Mouse (Mus musculus) CH12.LX (cell line): ENCODE measurements around the gene Casp4.

Experiments
- BHLHE40 ChIP-seq: IDR thresholded peaks from 2 replicates; pipeline ENCODE4 v1.6.1; 2011; ENCODE audit warnings: mild to moderate bottlenecking, low read depth, low read length, improper control_type of control experiment
- CTCF ChIP-seq, 2 experiments: IDR thresholded peaks in 1 of 2; conservative IDR thresholded peaks in 1 of 2; 2 replicates each; pipeline ENCODE4 v1.5.1; 2011 to 2012; ENCODE audit warnings: low read depth in 2 of 2, low read length in 2 of 2, improper control_type of control experiment in 1 of 2, inconsistent platforms in 1 of 2, mild to moderate bottlenecking in 1 of 2, moderate library complexity in 1 of 2
- ETS1 ChIP-seq: conservative IDR thresholded peaks from 2 replicates; pipeline ENCODE4 v1.6.1; 2012; ENCODE audit warnings: low read depth, mild to moderate bottlenecking, inconsistent platforms, low read length, improper control_type of control experiment, moderate library complexity
- GABPA ChIP-seq: IDR thresholded peaks from 2 replicates; pipeline ENCODE4 v1.6.1; 2012; ENCODE audit warnings: low read depth, low read length, improper control_type of control experiment, inconsistent platforms; ENCODE audit not compliant: insufficient replicate concordance
- HCFC1 ChIP-seq: IDR thresholded peaks from 2 replicates; pipeline ENCODE4 v1.6.1; 2012; ENCODE audit warnings: low read depth, mild to moderate bottlenecking, inconsistent platforms, low read length, improper control_type of control experiment
- MAX ChIP-seq: IDR thresholded peaks from 2 replicates; pipeline ENCODE4 v1.6.1; 2011; ENCODE audit warnings: low read length, improper control_type of control experiment
- MEF2A ChIP-seq: IDR thresholded peaks from 2 replicates; pipeline ENCODE4 v1.6.1; 2014; ENCODE audit warnings: low read depth, mild to moderate bottlenecking, inconsistent platforms, low read length, improper control_type of control experiment, borderline replicate concordance
- MXI1 ChIP-seq: IDR thresholded peaks from 2 replicates; pipeline ENCODE4 v1.6.1; 2011; ENCODE audit warnings: mild to moderate bottlenecking, low read depth, low read length, improper control_type of control experiment
- POLR2A ChIP-seq: IDR thresholded peaks from 2 replicates; pipeline ENCODE4 v1.6.1; 2011; ENCODE audit warnings: low read depth, mild to moderate bottlenecking, improper control_type of control experiment, low read length
- SMC3 ChIP-seq: IDR thresholded peaks from 2 replicates; pipeline ENCODE4 v1.6.1; 2011; ENCODE audit warnings: low read depth, low read length, improper control_type of control experiment
- TBP ChIP-seq: conservative IDR thresholded peaks from 2 replicates; pipeline ENCODE4 v1.6.1; 2011; ENCODE audit warnings: low read depth, low read length, improper control_type of control experiment
- TCF12 ChIP-seq: IDR thresholded peaks from 2 replicates; pipeline ENCODE4 v1.6.1; 2014; ENCODE audit warnings: low read depth, mild to moderate bottlenecking, inconsistent platforms, low read length, improper control_type of control experiment
- USF1 ChIP-seq: IDR thresholded peaks from 2 replicates; pipeline ENCODE4 v1.6.1; 2014; ENCODE audit warnings: low read depth, mild to moderate bottlenecking, inconsistent platforms, low read length, improper control_type of control experiment
- ZMIZ1 ChIP-seq: IDR thresholded peaks from 2 replicates; pipeline ENCODE4 v1.6.1; 2012; ENCODE audit warnings: low read depth, mild to moderate bottlenecking, inconsistent platforms, low read length, improper control_type of control experiment

DNA sequence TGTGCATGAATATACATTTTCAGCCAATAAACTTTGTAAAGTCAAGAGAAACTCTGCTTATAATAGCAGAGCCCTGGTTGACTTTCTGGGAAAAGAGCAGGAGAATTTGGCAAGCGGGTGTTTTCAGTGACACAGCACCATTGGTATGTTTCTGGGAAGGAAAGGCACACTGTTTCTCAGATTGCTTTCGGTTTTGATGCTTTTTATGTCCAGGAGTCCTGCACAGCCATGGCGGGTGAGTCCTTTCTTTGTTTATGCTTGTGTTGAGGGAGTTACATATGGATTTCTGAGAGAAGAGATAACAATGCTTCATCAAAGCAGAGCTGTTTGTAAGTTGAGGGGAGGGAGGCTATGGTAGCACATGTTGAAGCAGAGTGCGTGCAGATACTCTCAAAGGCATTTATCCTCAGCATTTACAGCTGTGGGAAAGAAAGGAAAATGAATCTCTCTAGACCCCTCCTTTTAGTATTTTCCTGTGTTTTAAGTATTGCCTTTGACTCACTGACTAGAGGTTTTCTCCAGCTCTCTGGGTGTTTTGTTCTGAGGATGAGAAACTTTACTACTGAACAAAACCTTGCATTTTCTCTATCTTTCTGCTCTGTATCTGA, 36.8 kb downstream of the Casp4 start, which contains the start of gene Casp12:
- TF ChIP-seq MXI1 (no peak), POLR2A (no peak), USF1 (no peak), GABPA (no peak), CTCF (conservative IDR thresholded peaks at IDR 0.05 in 1 of 2, IDR thresholded peaks at IDR 0.05 in 1 of 2; ENCODE audit: low read depth in 2 of 2, low read length in 2 of 2) (no peak), TBP (no peak), TCF12 (no peak), ZMIZ1 (no peak), MAX (no peak), MEF2A (no peak), HCFC1 (no peak), ETS1 (no peak), BHLHE40 (no peak), SMC3 (no peak)
